Mouse (Mus musculus) brain, embryonic 14.5 days (tissue): ENCODE results near the gene Ccdc141.

ENCODE experiments used
- CTCF ChIP-seq: fragments of 200-500 bp; IDR thresholded peaks from 2 replicates; pipeline ENCODE4 v1.5.1; 2012; ENCODE audit warnings: inconsistent platforms, mild to moderate bottlenecking, moderate library complexity, borderline replicate concordance; ENCODE audit not compliant: insufficient read depth, insufficient read length; ENCODE audit errors: extremely low read depth
- POLR2A ChIP-seq: fragments of 200-500 bp; IDR thresholded peaks from 2 replicates; pipeline ENCODE4 v1.6.1; 2012; ENCODE audit warnings: mild to moderate bottlenecking, inconsistent platforms, borderline replicate concordance; ENCODE audit not compliant: poor library complexity, insufficient read depth, insufficient read length, severe bottlenecking; ENCODE audit errors: extremely low read depth

GRCm38 (mm10) chr2:77138879-77139278, 31.6 kb downstream of the Ccdc141 start:
- TF ChIP-seq POLR2A: no peak
- TF ChIP-seq CTCF: no peak
